Mouse (Mus musculus) thymus, adult 2 months (tissue): ENCODE results near the gene Ccdc42.

Experiments used
- CTCF ChIP-seq: fragments of 200-500 bp; IDR thresholded peaks from 2 replicates; pipeline ENCODE4 v1.5.1; 2012; ENCODE audit warnings: mild to moderate bottlenecking, control low read depth, low read length, moderate library complexity, borderline replicate concordance; ENCODE audit not compliant: control insufficient read depth, poor library complexity, insufficient read depth; ENCODE audit errors: extremely low read depth
- POLR2A ChIP-seq: fragments of 200-500 bp; IDR thresholded peaks from 2 replicates; pipeline ENCODE4 v1.6.1; 2012; ENCODE audit warnings: mild to moderate bottlenecking, low read length, control low read depth, moderate library complexity; ENCODE audit not compliant: control insufficient read depth, poor library complexity, insufficient read depth; ENCODE audit errors: extremely low read depth

DNA sequence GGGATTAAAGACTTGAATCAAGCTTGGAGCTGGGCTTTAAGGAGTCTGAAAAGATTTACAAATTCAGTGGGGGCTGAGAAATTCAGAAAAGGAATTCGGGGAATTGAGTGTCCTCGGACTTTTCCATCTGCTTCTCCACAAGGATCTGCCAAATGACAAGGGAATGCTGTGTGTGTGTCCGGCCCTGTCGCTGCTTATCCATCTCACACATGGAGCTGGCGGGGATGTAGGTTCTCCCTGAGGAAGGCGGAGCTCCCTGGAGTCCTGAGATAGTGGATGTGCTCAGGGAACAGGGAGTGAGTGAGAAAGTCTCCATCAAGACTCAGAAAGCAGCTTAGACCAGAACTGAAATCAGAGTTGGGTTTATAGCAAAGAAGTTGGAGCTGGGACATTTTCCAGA is 58.0 kb downstream of the Ccdc42 start:
- no peak for TF ChIP-seq CTCF
- no peak for TF ChIP-seq POLR2A
